Mouse (Mus musculus): ENCODE measurements around the gene Cdk5rap2.

- no peak for TF ChIP-seq CTCF (IDR thresholded peaks at IDR 0.05; ENCODE audit: extremely low read depth, insufficient read depth, insufficient read length, insufficient replicate concordance)
- TF ChIP-seq POLR2A (IDR thresholded peaks at IDR 0.05; ENCODE audit: low read depth, low read length), result no peak
Observed at GRCm38 (mm10) chr4:70398088-70398487, 12.2 kb downstream of the Cdk5rap2 start.
